Mouse (Mus musculus): ENCODE data around the gene Ceacam3. TPM values are rescaled to one million over a fixed set of nuclear protein-coding genes. Genes with fewer than 3 reads are reported as not detected.

Ceacam3 gene
- total RNA-seq (2023) = not detected

GRCm38 (mm10) chr7:17149931-17150330 lies at the start of gene Ceacam3:
Ceacam3 (plus strand) TSS chr7:17150282.

DNA sequence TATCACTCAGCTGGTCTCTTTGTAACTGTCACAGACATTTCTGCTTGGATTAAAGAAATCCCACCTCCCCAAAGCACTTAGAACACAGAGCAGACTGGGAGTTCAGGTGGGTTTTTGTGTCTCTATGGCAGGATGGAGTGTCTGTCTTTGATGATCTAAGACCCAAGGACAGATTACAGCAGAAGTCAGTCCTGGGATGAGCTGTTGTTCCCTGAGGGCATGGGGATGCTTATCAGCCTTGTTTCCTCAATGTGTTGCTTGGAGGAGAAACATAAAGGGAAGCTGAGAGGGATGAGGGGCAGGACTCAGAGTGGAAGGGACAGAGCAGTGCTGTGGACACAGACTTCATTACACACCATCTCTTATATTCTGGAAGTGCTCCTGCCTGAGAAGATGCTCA lies 53.1 kb downstream of the Ceacam3 start, which contains the start of gene Psg29:
Gene Psg29, plus strand, starts transcription at position 301 of the 400 bp plus-strand sequence.

Other genes starting within 250 kb of the Ceacam3 start
- gene Ptgir, start 243.8 kb upstream of the Ceacam3 start, total RNA-seq (2023) = 10 to 100 TPM; 29.6 to 30.3 TPM
- gene Calm3, start 226.2 kb upstream of the Ceacam3 start, total RNA-seq (2023) = 100 to 1,000 TPM; 224 to 233 TPM
- under 1 TPM in 1 of 2 experiments, not detected in 1; 0.13 TPM for gene Pnmal2, start 205.6 kb upstream of the Ceacam3 start, total RNA-seq (2023)
- gene Pnmal1, start 190.6 kb upstream of the Ceacam3 start, total RNA-seq (2023) = not detected
- gene Gm42372, start 167.2 kb upstream of the Ceacam3 start, total RNA-seq (2023) = under 1 TPM; 0.07 to 0.11 TPM
- under 1 TPM; 0.09 to 0.18 TPM for gene Ccdc8, start 157.6 kb upstream of the Ceacam3 start, total RNA-seq (2023)
- gene Ppp5c, start 122.4 kb upstream of the Ceacam3 start, total RNA-seq (2023) = 10 to 100 TPM; 37.7 to 42.4 TPM
- 1 to 10 TPM in 1 of 2 experiments, under 1 TPM in 1; 0.42 to 1.3 TPM for gene Hif3a, start 87.9 kb upstream of the Ceacam3 start, total RNA-seq (2023)
- under 1 TPM; 0.20 TPM for gene Psg16, start 76.2 kb upstream of the Ceacam3 start, total RNA-seq (2023)
- gene Psg29, start 53.2 kb downstream of the Ceacam3 start, total RNA-seq (2023) = not detected